Mouse (Mus musculus): ENCODE results near the gene Ifi47. TPM values are rescaled to one million over a fixed set of nuclear protein-coding genes. Genes with fewer than 3 reads are reported as not detected.

The Ifi47 gene
- total RNA-seq, 2 experiments from 2014 or later: 0.40 to 0.51 TPM

Other genes starting within 250 kb of the Ifi47 start
- 1 to 10 TPM in 1 of 2 experiments, under 1 TPM in 1; 0.38 to 1.1 TPM for gene Gm12184, start 249.9 kb upstream of the Ifi47 start, total RNA-seq (2021)
- gene Irgm1, start 204.9 kb upstream of the Ifi47 start, total RNA-seq (2021): 1 to 10 TPM; 5.6 to 5.8 TPM
- gene Gm5431, start 174.4 kb upstream of the Ifi47 start, total RNA-seq (2021): under 1 TPM in 1 of 2 experiments, not detected in 1; 0.23 TPM
- gene Psme2b, start 130.4 kb upstream of the Ifi47 start, total RNA-seq (2021): 1 to 10 TPM in 1 of 2 experiments, under 1 TPM in 1; 0.84 to 1.7 TPM
- not detected for gene Olfr56, start 97.7 kb upstream of the Ifi47 start, total RNA-seq (2021)
- gene 9930111J21Rik1, start 97.2 kb upstream of the Ifi47 start, total RNA-seq (2021): under 1 TPM; 0.96 to 0.99 TPM
- under 1 TPM; 0.12 to 0.18 TPM for gene Gm12185, start 84.4 kb upstream of the Ifi47 start, total RNA-seq (2021)
- 1 to 10 TPM in 1 of 2 experiments, under 1 TPM in 1; 0.22 to 1.1 TPM for gene Tgtp1, start 82.4 kb upstream of the Ifi47 start, total RNA-seq (2021)
- gene 9930111J21Rik2, start 25.3 kb upstream of the Ifi47 start, total RNA-seq (2021): 1 to 10 TPM; 1.1 to 1.4 TPM
- gene Tgtp2, start 12.4 kb upstream of the Ifi47 start, total RNA-seq (2021): not detected
- gene Olfr1396, start 38.3 kb downstream of the Ifi47 start, total RNA-seq (2021): not detected
- gene Olfr1395, start 65.7 kb downstream of the Ifi47 start, total RNA-seq (2021): not detected
- gene Olfr1394, start 77.8 kb downstream of the Ifi47 start, total RNA-seq (2021): not detected
- gene Btnl9, start 110.6 kb downstream of the Ifi47 start, total RNA-seq (2021): not detected
- 10 to 100 TPM; 48.6 to 49.6 TPM for gene Zfp62, start 126.7 kb downstream of the Ifi47 start, total RNA-seq (2021)
- gene Mgat1, start 167.6 kb downstream of the Ifi47 start, total RNA-seq (2021): 10 to 100 TPM; 56.0 to 60.7 TPM
- gene Olfr1393, start 201.7 kb downstream of the Ifi47 start, total RNA-seq (2021): not detected
- under 1 TPM in 1 of 2 experiments, not detected in 1; 0.10 TPM for gene Olfr1392, start 208.7 kb downstream of the Ifi47 start, total RNA-seq (2021)
- gene Olfr10, start 228.2 kb downstream of the Ifi47 start, total RNA-seq (2021): not detected
- gene Olfr1391, start 246.2 kb downstream of the Ifi47 start, total RNA-seq (2021): not detected

All from layer of hippocampus, adult 18-20 months (tissue).